Mouse (Mus musculus): ENCODE measurements at regions not wholly inside any gene's neighbourhood (a gene's known extent, or its start where the extent isn't known, plus 50 kb on each side); places are given as distances from the start of the nearest gene placed in this dataset.
"Not testable (repeated sequence)": the region's sequence is repeated elsewhere in the genome, so short reads cannot be mapped to it uniquely, and the experiment has no call there.

DNA sequence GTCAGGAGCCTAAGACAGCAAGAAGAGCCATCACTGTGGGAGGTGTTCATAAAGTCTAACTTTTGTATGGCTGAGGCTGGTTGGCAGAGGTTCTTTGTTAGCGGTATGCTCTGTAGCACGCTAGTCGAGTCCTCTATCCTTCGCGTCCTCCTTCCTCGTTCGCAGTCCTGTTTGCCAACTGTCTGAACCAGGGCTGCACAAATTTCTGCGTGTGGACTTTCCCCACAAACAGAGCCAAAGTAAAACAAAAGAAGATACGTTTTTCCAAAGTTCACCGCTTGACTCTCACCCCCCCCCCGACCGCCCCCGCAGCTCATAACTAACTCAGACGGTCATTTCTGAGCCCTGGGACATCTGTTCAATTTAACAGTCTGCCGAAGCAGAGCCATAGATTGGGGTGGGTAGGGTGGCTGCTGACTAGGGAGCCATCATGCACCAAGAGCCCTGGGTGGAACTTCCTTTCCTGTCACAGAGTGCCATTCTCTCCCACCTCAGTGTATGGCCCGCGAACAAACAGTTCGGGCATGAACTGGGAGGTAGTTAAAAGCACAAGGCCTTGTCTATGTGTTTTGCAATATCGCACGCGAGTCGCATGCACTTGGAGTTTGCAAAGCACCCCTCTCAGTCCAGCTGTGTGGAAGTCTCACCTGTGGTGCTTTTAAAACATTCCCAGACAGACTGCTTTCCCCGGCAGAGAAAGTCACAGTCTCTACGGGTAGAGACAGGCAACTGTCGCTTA lies 63.0 kb upstream of the Map3k1 start:
- no peak overlapping the region for H3K4me2 ChIP-seq (ENCODE audit: low read length)
- no peak for DNase-seq (ENCODE audit: low spot score)
- H3K27ac ChIP-seq (ENCODE audit: low read depth, low read length): no peak overlapping the region
- H3K4me1 ChIP-seq (ENCODE audit: control insufficient read depth, insufficient read depth, low read length): 0 out of 2 replicates have a peak, but pooled peaks cover 4% of the 10 kb centered on the region
- no peak for ATAC-seq
- H3K9me3 ChIP-seq (replicated peaks; ENCODE audit: control insufficient read depth, low read length): no peaks in the 10 kb centered on the region
- H3K9ac ChIP-seq (ENCODE audit: low read length): no peak overlapping the region
- no peaks in the 10 kb centered on the region for H3K36me3 ChIP-seq (ENCODE audit: control insufficient read depth, insufficient read depth, low read length)
- H3K27me3 ChIP-seq (replicated peaks; ENCODE audit: control insufficient read depth, insufficient read depth, low read length): no peaks in the 10 kb centered on the region
- H3K4me3 ChIP-seq (ENCODE audit: low read depth, low read length): no peak overlapping the region
- WGBS: 93% methylated on average over 25 of the region's 25 CpGs

GRCm38 (mm10) chr13:111874330-111874729 lies 65.5 kb upstream of the Map3k1 start:
- Histone ChIP-seq H3K36me3 (ENCODE audit: control insufficient read depth, insufficient read depth, low read length) (no peaks in the 10 kb centered on the region), H3K4me3 (ENCODE audit: low read depth, low read length) (no peak overlapping the region), H3K4me1 (ENCODE audit: control insufficient read depth, insufficient read depth, low read length) (0 out of 2 replicates have a peak, but pooled peaks cover 4% of the 10 kb centered on the region), H3K9ac (ENCODE audit: low read length) (no peak overlapping the region), H3K4me2 (ENCODE audit: low read length) (no peak overlapping the region), H3K27me3 (replicated peaks; ENCODE audit: control insufficient read depth, insufficient read depth, low read length) (no peaks in the 10 kb centered on the region), H3K27ac (ENCODE audit: low read depth, low read length) (no peak overlapping the region), H3K9me3 (replicated peaks; ENCODE audit: control insufficient read depth, low read length) (no peaks in the 10 kb centered on the region)
- ATAC-seq (no peak), DNase-seq (ENCODE audit: low spot score) (no peak)
- WGBS: 86% methylated on average over 3 of the region's 3 CpGs

- DNase-seq (ENCODE audit: low spot score): no peak
- H3K9ac ChIP-seq (ENCODE audit: low read length): no peak overlapping the region
- no peak overlapping the region for H3K27ac ChIP-seq (ENCODE audit: low read depth, low read length)
- H3K4me2 ChIP-seq (ENCODE audit: low read length): no peak overlapping the region
- ATAC-seq: no peak
- no peaks in the 10 kb centered on the region for H3K36me3 ChIP-seq (ENCODE audit: control insufficient read depth, insufficient read depth, low read length)
- no peaks in the 10 kb centered on the region for H3K4me1 ChIP-seq (ENCODE audit: control insufficient read depth, insufficient read depth, low read length)
- WGBS: 84% methylated on average over 3 of the region's 3 CpGs
- no peaks in the 10 kb centered on the region for H3K9me3 ChIP-seq (replicated peaks; ENCODE audit: control insufficient read depth, low read length)
- no peaks in the 10 kb centered on the region for H3K27me3 ChIP-seq (replicated peaks; ENCODE audit: control insufficient read depth, insufficient read depth, low read length)
- no peak overlapping the region for H3K4me3 ChIP-seq (ENCODE audit: low read depth, low read length)
These were observed 67.6 kb upstream of the Map3k1 start for GRCm38 (mm10) chr13:111876404-111876803.

DNA sequence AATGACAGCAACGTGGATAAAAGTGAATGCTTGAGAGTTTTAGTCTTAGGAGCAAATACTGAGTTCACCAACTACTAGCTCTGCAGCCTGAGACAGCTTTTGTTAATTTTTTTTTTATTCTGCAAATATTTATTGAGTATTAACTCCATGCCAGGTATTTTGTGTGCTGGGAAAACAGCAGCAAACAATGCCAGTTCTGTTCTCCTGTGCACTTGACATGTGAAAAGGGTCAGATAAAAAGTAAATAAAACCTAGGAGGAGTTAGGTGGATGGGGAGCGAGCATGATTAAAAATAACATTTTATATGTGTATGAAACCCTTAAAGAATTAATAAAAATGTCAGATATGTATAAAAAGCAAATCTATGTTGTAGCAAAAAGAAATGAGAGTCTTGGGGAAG lies 68.1 kb upstream of the Map3k1 start:
- no peak overlapping the region for H3K27ac ChIP-seq (ENCODE audit: low read depth, low read length)
- DNase-seq (ENCODE audit: low spot score) (no peak), ATAC-seq (no peak)
- no peaks in the 10 kb centered on the region for H3K27me3 ChIP-seq (replicated peaks; ENCODE audit: control insufficient read depth, insufficient read depth, low read length)
- H3K4me2 ChIP-seq (ENCODE audit: low read length): no peak overlapping the region
- H3K4me3 ChIP-seq (ENCODE audit: low read depth, low read length): no peak overlapping the region
- 77% methylated on average over 2 of the region's 2 CpGs for WGBS
- H3K36me3 ChIP-seq (ENCODE audit: control insufficient read depth, insufficient read depth, low read length): no peaks in the 10 kb centered on the region
- no peak overlapping the region for H3K9ac ChIP-seq (ENCODE audit: low read length)
- H3K9me3 ChIP-seq (replicated peaks; ENCODE audit: control insufficient read depth, low read length): no peaks in the 10 kb centered on the region
- H3K4me1 ChIP-seq (ENCODE audit: control insufficient read depth, insufficient read depth, low read length): no peaks in the 10 kb centered on the region

DNA sequence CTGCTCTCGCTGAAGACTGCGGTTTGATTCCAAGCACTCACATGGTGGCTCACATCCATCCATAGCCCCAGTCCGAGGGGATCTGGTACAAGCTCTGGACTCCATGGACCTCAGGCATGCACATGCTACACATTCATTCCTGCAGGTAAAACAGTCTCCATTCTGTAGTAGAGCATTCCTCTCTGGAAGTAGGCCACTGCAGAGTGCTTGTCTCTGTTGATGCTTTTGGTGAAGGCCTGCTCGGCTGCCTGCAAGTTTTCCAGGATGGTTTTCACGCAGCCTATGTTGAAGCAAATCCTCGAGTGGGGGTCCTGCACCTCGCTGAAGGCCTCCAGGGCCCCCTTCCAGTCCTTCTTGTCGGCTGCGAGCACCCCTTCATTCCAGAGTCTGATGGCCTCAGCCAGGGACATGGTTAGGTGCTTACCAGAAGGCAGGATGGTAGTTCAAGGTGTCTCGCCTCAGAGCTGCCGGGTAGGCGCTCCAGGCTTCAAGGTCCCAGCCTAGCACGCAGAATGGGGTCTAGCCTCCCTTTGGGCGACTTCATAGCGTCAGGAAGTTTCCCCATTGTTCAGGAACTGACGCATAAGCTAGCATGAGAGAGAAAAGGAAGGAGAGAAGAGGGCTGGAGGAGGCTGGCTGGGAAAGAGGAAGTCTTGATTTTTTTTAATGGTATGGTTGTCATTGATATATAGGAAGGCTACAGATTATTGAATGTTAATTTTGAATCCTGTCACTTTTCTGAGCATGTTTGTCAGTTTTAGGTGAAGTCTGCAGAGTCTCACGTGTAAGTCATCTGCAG lies 75.2 kb upstream of the Map3k1 start:
- H3K27ac ChIP-seq (ENCODE audit: low read depth, low read length); H3K4me3 ChIP-seq (ENCODE audit: low read depth, low read length); H3K9me3 ChIP-seq (replicated peaks; ENCODE audit: control insufficient read depth, low read length); H3K4me2 ChIP-seq (ENCODE audit: low read length); H3K9ac ChIP-seq (ENCODE audit: low read length); H3K36me3 ChIP-seq (ENCODE audit: control insufficient read depth, insufficient read depth, low read length); ATAC-seq; DNase-seq (ENCODE audit: low spot score); H3K27me3 ChIP-seq (replicated peaks; ENCODE audit: control insufficient read depth, insufficient read depth, low read length); H3K4me1 ChIP-seq (ENCODE audit: control insufficient read depth, insufficient read depth, low read length): not testable (repeated sequence)
- WGBS: 90% methylated on average over 17 of the region's 17 CpGs

GRCm38 (mm10) chr13:111890792-111891191 lies 82.0 kb upstream of the Map3k1 start:
- DNase-seq (ENCODE audit: low spot score) (no peak), ATAC-seq (no peak)
- Histone ChIP-seq H3K4me1 (ENCODE audit: control insufficient read depth, insufficient read depth, low read length) (no peaks in the 10 kb centered on the region), H3K9me3 (replicated peaks; ENCODE audit: control insufficient read depth, low read length) (no peaks in the 10 kb centered on the region), H3K27ac (ENCODE audit: low read depth, low read length) (no peak overlapping the region), H3K27me3 (replicated peaks; ENCODE audit: control insufficient read depth, insufficient read depth, low read length) (no peaks in the 10 kb centered on the region), H3K4me3 (ENCODE audit: low read depth, low read length) (no peak overlapping the region), H3K4me2 (ENCODE audit: low read length) (no peak overlapping the region), H3K36me3 (ENCODE audit: control insufficient read depth, insufficient read depth, low read length) (no peaks in the 10 kb centered on the region), H3K9ac (ENCODE audit: low read length) (no peak overlapping the region)
- 78% methylated on average over 3 of the region's 3 CpGs for WGBS

DNA sequence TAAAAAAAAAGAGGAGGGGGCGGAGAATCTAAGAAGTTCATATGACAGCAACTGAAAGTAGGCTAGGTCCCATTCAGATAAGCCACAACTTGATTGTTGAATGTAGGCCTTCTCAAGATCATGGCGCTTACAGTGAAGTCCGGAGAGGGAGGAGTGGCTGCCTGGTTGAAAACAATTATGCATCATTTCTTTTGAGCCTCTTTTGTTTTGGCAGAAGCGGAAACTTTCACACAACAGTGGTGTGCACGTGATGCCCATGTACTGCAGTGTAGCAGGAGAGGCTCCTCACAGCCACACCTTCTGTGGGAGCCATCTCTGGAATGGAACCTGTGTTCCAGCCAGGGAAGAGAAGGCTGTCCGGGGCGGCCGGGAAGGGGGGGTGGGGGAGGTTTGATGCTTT lies 83.3 kb upstream of the Map3k1 start:
- Histone ChIP-seq H3K9ac (ENCODE audit: low read length) (no peak overlapping the region), H3K9me3 (replicated peaks; ENCODE audit: control insufficient read depth, low read length) (no peaks in the 10 kb centered on the region), H3K27ac (ENCODE audit: low read depth, low read length) (no peak overlapping the region), H3K4me2 (ENCODE audit: low read length) (no peak overlapping the region), H3K4me3 (ENCODE audit: low read depth, low read length) (no peak overlapping the region), H3K36me3 (ENCODE audit: control insufficient read depth, insufficient read depth, low read length) (no peaks in the 10 kb centered on the region), H3K4me1 (ENCODE audit: control insufficient read depth, insufficient read depth, low read length) (no peaks in the 10 kb centered on the region), H3K27me3 (replicated peaks; ENCODE audit: control insufficient read depth, insufficient read depth, low read length) (no peaks in the 10 kb centered on the region)
- ATAC-seq (no peak), DNase-seq (ENCODE audit: low spot score) (no peak)
- 86% methylated on average over 8 of the region's 8 CpGs for WGBS

GRCm38 (mm10) chr13:111893221-111893713 lies 84.5 kb upstream of the Map3k1 start:
- H3K27ac ChIP-seq (ENCODE audit: low read depth, low read length): no peak overlapping the region
- no peaks in the 10 kb centered on the region for H3K4me1 ChIP-seq (ENCODE audit: control insufficient read depth, insufficient read depth, low read length)
- WGBS: 68% methylated on average over 14 of the region's 14 CpGs
- DNase-seq (ENCODE audit: low spot score) (peak; percentile 31), ATAC-seq (no peak)
- H3K4me3 ChIP-seq (ENCODE audit: low read depth, low read length): no peak overlapping the region
- no peaks in the 10 kb centered on the region for H3K27me3 ChIP-seq (replicated peaks; ENCODE audit: control insufficient read depth, insufficient read depth, low read length)
- H3K36me3 ChIP-seq (ENCODE audit: control insufficient read depth, insufficient read depth, low read length): no peaks in the 10 kb centered on the region
- H3K4me2 ChIP-seq (ENCODE audit: low read length): no peak overlapping the region
- no peaks in the 10 kb centered on the region for H3K9me3 ChIP-seq (replicated peaks; ENCODE audit: control insufficient read depth, low read length)
- H3K9ac ChIP-seq (ENCODE audit: low read length): no peak overlapping the region

Data from forebrain, embryonic 14.5 days (tissue).